ENCODE assay signal across 20 mouse cellular contexts in the genomic region with DNA sequence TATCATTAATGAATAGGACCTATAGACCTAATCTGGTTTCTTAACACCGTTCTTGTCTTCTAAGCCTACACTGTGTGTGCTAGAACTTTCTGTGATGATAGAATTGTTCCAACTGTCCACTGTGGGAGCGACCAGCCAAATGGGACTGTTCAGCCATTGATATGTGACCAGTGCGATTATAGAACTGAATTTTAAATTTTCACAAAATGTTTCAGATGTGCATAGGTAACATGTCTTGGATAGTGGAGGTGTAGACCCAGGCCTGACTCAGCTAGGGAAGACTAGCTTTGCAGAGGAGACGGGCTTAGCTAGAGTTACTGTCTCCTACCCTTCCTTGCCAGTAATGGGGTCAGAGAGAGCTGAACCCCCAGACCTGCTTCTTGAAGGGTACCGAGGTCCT.
DNase-seq lines count a peak whose midpoint lies in the region; ATAC-seq and TF ChIP-seq lines count a peak whose summit lies in the region.
"Had no signal": no experiment of that assay in that cellular context is flagged by ENCODE, and none has a peak within 500 bp of the region (broad histone marks: within the 10 kb centered on the region; RNA-seq: fewer than 3 reads in every experiment).

No protein-coding gene starts in this region.

- peak overlapping the region; percentile 3; the same call in 1 of the 2 replicates for H3K27ac ChIP-seq in gastrocnemius, adult 2 months
- no peak overlapping the region for H3K27ac ChIP-seq in midbrain, embryonic 11.5 days (ENCODE audit: low read depth, low read length)
- no peak overlapping the region for H3K27ac ChIP-seq in midbrain, postnatal 0 days (ENCODE audit: low read depth, low read length)
- H3K27ac ChIP-seq in cerebellum, adult 2 months (ENCODE audit: insufficient read depth, low read length), result no peak overlapping the region

- no peaks in the 10 kb centered on the region for H3K4me1 ChIP-seq in midbrain, embryonic 11.5 days (ENCODE audit: control insufficient read depth, insufficient read depth, low read length)
- H3K4me1 ChIP-seq in midbrain, postnatal 0 days (ENCODE audit: insufficient read depth, low read length), result no peaks in the 10 kb centered on the region
- peaks cover 8% of the 10 kb centered on the region for H3K4me1 ChIP-seq in cerebellum, adult 2 months (ENCODE audit: control insufficient read depth, insufficient read depth, low read length)

- no peaks in the 10 kb centered on the region for H3K36me3 ChIP-seq in midbrain, embryonic 11.5 days (ENCODE audit: control insufficient read depth, insufficient read depth, low read length)
- no peaks in the 10 kb centered on the region for H3K36me3 ChIP-seq in midbrain, postnatal 0 days (ENCODE audit: insufficient read depth, low read length)
- H3K36me3 ChIP-seq in myocyte (ENCODE audit: control insufficient read depth, insufficient read depth), result no peaks in the 10 kb centered on the region

- TF ChIP-seq CTCF in gastrocnemius, adult 2 months (IDR thresholded peaks at IDR 0.05), result no peak
- TF ChIP-seq CTCF in midbrain, postnatal 0 days (IDR thresholded peaks at IDR 0.05), result no peak
- TF ChIP-seq CTCF in cerebellum, adult 2 months (IDR thresholded peaks at IDR 0.05; ENCODE audit: borderline replicate concordance, insufficient read depth, low read depth, low read length), result no peak

- H3K79me2 ChIP-seq in myocyte (ENCODE audit: control insufficient read depth, insufficient read depth), result no peaks in the 10 kb centered on the region

- no peak for TF ChIP-seq POLR2A in myocyte (IDR thresholded peaks at IDR 0.05; ENCODE audit: insufficient read length, low read depth)
- no peak for TF ChIP-seq POLR2A in cerebellum, adult 2 months (IDR thresholded peaks at IDR 0.05; ENCODE audit: borderline replicate concordance, insufficient read depth, low read length)

- H3K4me3 ChIP-seq in gastrocnemius, adult 2 months, result no peak overlapping the region
- no peak overlapping the region for H3K4me3 ChIP-seq in midbrain, embryonic 11.5 days (ENCODE audit: low read depth, low read length)
- no peak overlapping the region for H3K4me3 ChIP-seq in midbrain, postnatal 0 days (ENCODE audit: low read depth, low read length)
- no peak overlapping the region for H3K4me3 ChIP-seq in myocyte
- H3K4me3 ChIP-seq in cerebellum, adult 2 months (replicated peaks; ENCODE audit: insufficient read depth, low read depth, low read length), result no peak overlapping the region

- DNase-seq in gastrocnemius, adult 2 months, result no peak
- DNase-seq in gastrocnemius, postnatal 4 days (ENCODE audit: low spot score in 2 of 2), result no peak
- peak; percentile 58 for DNase-seq in heart, adult 11 months
- no peak for DNase-seq in heart, adult 18-20 months
- DNase-seq in midbrain, embryonic 11.5 days (ENCODE audit: low spot score, missing footprints), result peak; percentile 64
- DNase-seq in midbrain, postnatal 0 days (ENCODE audit: low spot score), result no peak
- no peak for DNase-seq in cerebellum, adult 2 months
- DNase-seq: adrenal gland, postnatal 10 days; adrenal gland, postnatal 14 days; adrenal gland, postnatal 25 days; adrenal gland, postnatal 36 days; B cell, adult 2 months; cerebellum, adult 11 months; cerebellum, adult 11-12 months had no signal

- no peak overlapping the region for H3ac ChIP-seq in myocyte (ENCODE audit: control insufficient read depth, insufficient read length)

- no peaks in the 10 kb centered on the region for H3K9me3 ChIP-seq in midbrain, embryonic 11.5 days (ENCODE audit: control insufficient read depth, low read length)
- H3K9me3 ChIP-seq in midbrain, postnatal 0 days (ENCODE audit: low read length), result no peaks in the 10 kb centered on the region
- H3K9me3 ChIP-seq: G1E had no signal

- intact Hi-C loops in gastrocnemius, adult 2 months (cut with DNase I), result no loop called here

- H3K9ac ChIP-seq in midbrain, embryonic 11.5 days (ENCODE audit: low read length), result no peak overlapping the region
- no peak overlapping the region for H3K9ac ChIP-seq in midbrain, postnatal 0 days (replicated peaks; ENCODE audit: low read length, poor library complexity, severe bottlenecking)

- ATAC-seq in midbrain, embryonic 11.5 days (ENCODE audit: low FRiP score), result no peak
- ATAC-seq in midbrain, postnatal 0 days (ENCODE audit: low FRiP score), result no peak
- ATAC-seq: activated CD4-positive, CD25-positive, alpha-beta regulatory T cell, adult 4 months; CD4-positive, CD25-positive, alpha-beta regulatory T cell, adult 4 months; Patski had no signal

- H3K27me3 ChIP-seq in midbrain, embryonic 11.5 days (ENCODE audit: control insufficient read depth, insufficient read depth, low read length), result no peaks in the 10 kb centered on the region
- H3K27me3 ChIP-seq in midbrain, postnatal 0 days (ENCODE audit: insufficient read depth, low read length), result no peaks in the 10 kb centered on the region
- no peaks in the 10 kb centered on the region for H3K27me3 ChIP-seq in myocyte (ENCODE audit: control insufficient read depth, insufficient read depth, insufficient read length)
- H3K27me3 ChIP-seq in cerebellum, adult 2 months (ENCODE audit: control insufficient read depth, insufficient read depth, low read length), result no peaks in the 10 kb centered on the region
- H3K27me3 ChIP-seq: CH12.LX, Patski had no signal

- WGBS in midbrain, embryonic 11.5 days, result 93% methylated on average over 5 of the region's 5 CpGs
- WGBS in midbrain, postnatal 0 days, result 96% methylated on average over 5 of the region's 5 CpGs
- WGBS in cerebellum, adult 2 months, result 97% methylated on average over 5 of the region's 5 CpGs

- H3K4me2 ChIP-seq in midbrain, embryonic 11.5 days, result no peak overlapping the region
- H3K4me2 ChIP-seq in midbrain, postnatal 0 days (ENCODE audit: low read depth, low read length, poor library complexity, severe bottlenecking), result no peak overlapping the region
- peak overlapping the region; percentile 69 for H3K4me2 ChIP-seq in myocyte (ENCODE audit: low read depth)

TF ChIP-seq in myocyte, 11 proteins besides CTCF, POLR2A, EP300 and RAD21:
- TF ChIP-seq TCF3 (IDR thresholded peaks at IDR 0.05; ENCODE audit: insufficient read length, low read depth), result no peak

Comparison
In these comparisons a context has a peak if more than half of its experiments do, and no peak if none do; other contexts are left out.
1. DNase-seq: peak in heart, adult 11 months (single experiment) and midbrain, embryonic 11.5 days (single experiment); none in gastrocnemius, adult 2 months (single experiment), gastrocnemius, postnatal 4 days (0 of 2), heart, adult 18-20 months (0 of 2), midbrain, postnatal 0 days (single experiment) and cerebellum, adult 2 months (0 of 2).